Mouse (Mus musculus) olfactory bulb, adult 2 months (tissue): Measurements from ENCODE around the gene Atp6v1e1. TPM values are rescaled to one million over a fixed set of nuclear protein-coding genes. Genes with fewer than 3 reads are reported as not detected.
"Not testable (repeated sequence)": the region's sequence is repeated elsewhere in the genome, so short reads cannot be mapped to it uniquely, and the experiment has no call there.

ENCODE experiments used
- H3K27ac ChIP-seq: fragments of 200-500 bp; 2 replicates; pipeline ENCODE4 v1.5.1; 2012; ENCODE audit warnings: low read depth, low read length; ENCODE audit not compliant: insufficient read depth
- H3K4me1 ChIP-seq: fragments of 200-500 bp; 2 replicates; pipeline ENCODE4 v1.6.1; 2012; ENCODE audit warnings: low read length; ENCODE audit not compliant: control insufficient read depth, insufficient read depth
- H3K4me3 ChIP-seq: fragments of 200-500 bp; 2 replicates; pipeline ENCODE4 v1.5.1; 2012; ENCODE audit warnings: mild to moderate bottlenecking, low read depth, low read length, moderate library complexity; ENCODE audit not compliant: insufficient read depth
- CTCF ChIP-seq: fragments of 200-500 bp; IDR thresholded peaks from 2 replicates; pipeline ENCODE4 v1.5.1; 2012; ENCODE audit warnings: low read depth, mild to moderate bottlenecking, low read length, moderate library complexity; ENCODE audit not compliant: insufficient read depth
- POLR2A ChIP-seq: fragments of 200-500 bp; IDR thresholded peaks from 2 replicates; pipeline ENCODE4 v1.6.1; 2012; ENCODE audit warnings: mild to moderate bottlenecking, low read depth, low read length, moderate library complexity; ENCODE audit not compliant: insufficient read depth
- WGBS: fragments of 180-500 bp; shearing (Covaris S2); methylation state at CpG from one replicate; pipeline ENCODE4 v1.1.7; 2018; 5-methylcytosine and 5-hydroxymethylcytosine counted together
- polyA plus RNA-seq: library from polyadenylated mRNA; stranded (reverse); fragments of >200 nt; gene quantifications from 2 replicates; pipeline ENCODE4 v1.2.4, GENCODE M21; 2012; ENCODE audit warnings: low replicate concordance; ENCODE audit not compliant: missing spikeins, insufficient read depth, insufficient read length

The Atp6v1e1 gene
- polyA plus RNA-seq, 1 experiment, result not detected

GRCm38 (mm10) chr6:120822937-120823614 is 483 bp upstream of the Atp6v1e1 start:
- TF ChIP-seq CTCF (no peak), POLR2A (no peak)
- WGBS, result 38% methylated on average over 10 of the region's 10 CpGs
- H3K27ac ChIP-seq, result peak overlapping the region; percentile 49; the same call in 1 of the 2 replicates

GRCm38 (mm10) chr6:120821715-120822114 is 878 bp downstream of the Atp6v1e1 start:
- WGBS, result 48% methylated on average over 5 of the region's 5 CpGs
- H3K4me3 ChIP-seq, result peak overlapping the region; percentile 18
- H3K4me1 ChIP-seq, result peaks cover 6% of the 10 kb centered on the region; the same call in 1 of the 2 replicates
- no peak for TF ChIP-seq POLR2A
- TF ChIP-seq CTCF, result no peak
- H3K27ac ChIP-seq, result no peak overlapping the region

More at GRCm38 (mm10) chr6:120822937-120823614, 483 bp upstream of the Atp6v1e1 start:
- Histone ChIP-seq H3K4me1 (peaks cover 6% of the 10 kb centered on the region; the same call in 1 of the 2 replicates), H3K4me3 (peak overlapping the region; percentile 25)

GRCm38 (mm10) chr6:120820941-120821340 is 1.7 kb downstream of the Atp6v1e1 start:
- H3K27ac ChIP-seq, result no peak overlapping the region
- WGBS, result 90% methylated on average over 1 of the region's 1 CpGs
- H3K4me3 ChIP-seq, result no peak overlapping the region
- H3K4me1 ChIP-seq, result peaks cover 6% of the 10 kb centered on the region; the same call in 1 of the 2 replicates
- TF ChIP-seq POLR2A (no peak), CTCF (no peak)

- 45% methylated on average over 5 of the region's 5 CpGs for WGBS
- peaks cover 6% of the 10 kb centered on the region; the same call in 1 of the 2 replicates for H3K4me1 ChIP-seq
- H3K4me3 ChIP-seq, result no peak overlapping the region
- no peak overlapping the region for H3K27ac ChIP-seq
- TF ChIP-seq CTCF (no peak), POLR2A (no peak)
Observed at GRCm38 (mm10) chr6:120820144-120820543, 2.4 kb downstream of the Atp6v1e1 start.

- no peak overlapping the region for H3K27ac ChIP-seq
- H3K4me3 ChIP-seq, result no peak overlapping the region
- peaks cover 6% of the 10 kb centered on the region; the same call in 1 of the 2 replicates for H3K4me1 ChIP-seq
- WGBS, result 88% methylated on average over 2 of the region's 2 CpGs
- no peak for TF ChIP-seq CTCF
- no peak for TF ChIP-seq POLR2A
Observed at GRCm38 (mm10) chr6:120819294-120819693, 3.3 kb downstream of the Atp6v1e1 start.

GRCm38 (mm10) chr6:120811999-120812398 is 10.6 kb downstream of the Atp6v1e1 start:
- WGBS, result 84% methylated on average over 10 of the region's 10 CpGs
- not testable (repeated sequence) for H3K4me3 ChIP-seq

GRCm38 (mm10) chr6:120807738-120808081 is 14.9 kb downstream of the Atp6v1e1 start:
- whole genome bisulfite sequencing, result 91% methylated on average over 4 of the region's 4 CpGs
- TF ChIP-seq POLR2A (no peak), CTCF (no peak)

More at GRCm38 (mm10) chr6:120811999-120812398, 10.6 kb downstream of the Atp6v1e1 start:
- H3K27ac ChIP-seq, H3K4me1 ChIP-seq: not testable (repeated sequence)

GRCm38 (mm10) chr6:120806999-120807737 is 15.4 kb downstream of the Atp6v1e1 start:
- Histone ChIP-seq H3K4me3 (no peak overlapping the region), H3K4me1 (no peaks in the 10 kb centered on the region), H3K27ac (no peak overlapping the region)
- WGBS, result 71% methylated on average over 5 of the region's 5 CpGs
- TF ChIP-seq POLR2A, result no peak
- TF ChIP-seq CTCF, result no peak

More at GRCm38 (mm10) chr6:120807738-120808081, 14.9 kb downstream of the Atp6v1e1 start:
- H3K4me1 ChIP-seq, result no peaks in the 10 kb centered on the region
- no peak overlapping the region for H3K27ac ChIP-seq
- H3K4me3 ChIP-seq, result no peak overlapping the region

GRCm38 (mm10) chr6:120799581-120800041 is 23.0 kb downstream of the Atp6v1e1 start:
- 72% methylated on average over 4 of the region's 4 CpGs for WGBS
- Histone ChIP-seq H3K27ac (no peak overlapping the region), H3K4me1 (peaks cover 4% of the 10 kb centered on the region), H3K4me3 (no peak overlapping the region)
- no peak for TF ChIP-seq CTCF
- no peak for TF ChIP-seq POLR2A
